Mouse (Mus musculus) kidney, embryonic 16.5 days (tissue): ENCODE measurements around the gene Ptpn4. TPM values are rescaled to one million over a fixed set of nuclear protein-coding genes. Genes with fewer than 3 reads are reported as not detected.
A peak's percentile ranks its signal among the peaks of the same experiment; 100 is the strongest.

ENCODE experiments used
- ATAC-seq: fragments of 200-750 bp; cut with Nextera tagmentation; 2 replicates; pipeline ENCODE4 v1.8.0; 2017; ENCODE audit warnings: moderate TSS enrichment; ENCODE audit not compliant: low FRiP score, low TSS enrichment
- H3K27ac ChIP-seq: fragments of 300-500 bp; sonication (generic); 2 replicates; pipeline ENCODE4 v1.5.1; 2014; ENCODE audit warnings: low read length
- H3K27me3 ChIP-seq: fragments of 300-500 bp; sonication (generic); 2 replicates; pipeline ENCODE4 v1.6.1; 2014; ENCODE audit warnings: low read length, control low read depth, mixed read lengths; ENCODE audit not compliant: insufficient read depth
- H3K36me3 ChIP-seq: fragments of 300-500 bp; sonication (generic); 2 replicates; pipeline ENCODE4 v1.6.1; 2014; ENCODE audit warnings: low read length, control low read depth, mixed read lengths; ENCODE audit not compliant: insufficient read depth
- H3K4me1 ChIP-seq: fragments of 300-500 bp; sonication (generic); 2 replicates; pipeline ENCODE4 v1.6.1; 2014; ENCODE audit warnings: low read length, control low read depth, mixed read lengths; ENCODE audit not compliant: insufficient read depth
- H3K4me2 ChIP-seq: fragments of 300-500 bp; sonication (generic); replicated peaks from 2 replicates; pipeline ENCODE4 v1.6.1; 2014; ENCODE audit warnings: low read depth, low read length
- H3K4me3 ChIP-seq: fragments of 300-500 bp; sonication (generic); 2 replicates; pipeline ENCODE4 v1.5.1; 2014; ENCODE audit warnings: mild to moderate bottlenecking, low read length
- H3K9ac ChIP-seq: fragments of 300-500 bp; sonication (generic); replicated peaks from 2 replicates; pipeline ENCODE4 v1.6.1; 2014; ENCODE audit warnings: low read length
- H3K9me3 ChIP-seq: fragments of 300-500 bp; sonication (generic); 2 replicates; pipeline ENCODE4 v1.6.1; 2016; ENCODE audit warnings: low read length, control low read depth
- WGBS: fragments of 180-500 bp; shearing (Covaris S2); extraction: QIAGEN DNeasy Blood & Tissue Kit; methylation state at CpG from one replicate; pipeline ENCODE4 v1.1.7; 2014; 5-methylcytosine and 5-hydroxymethylcytosine counted together
- polyA plus RNA-seq: library from polyadenylated mRNA; unstranded; fragments of >200 nt; fragmentation: Nextera tagmentation; extraction: Ambion mirVana; gene quantifications from 2 replicates; pipeline ENCODE4 v1.2.1, GENCODE M21; 2015

Gene Ptpn4
- polyA plus RNA-seq, 1 experiment from 2014 or later, result 5.1 TPM

GRCm38 (mm10) chr1:119734801-119735200 is 102.6 kb downstream of the Ptpn4 start:
- H3K9me3 ChIP-seq, result peaks cover 3% of the 10 kb centered on the region
- peaks cover 10% of the 10 kb centered on the region for H3K36me3 ChIP-seq
- no peak overlapping the region for H3K9ac ChIP-seq
- no peak overlapping the region for H3K4me3 ChIP-seq
- 0 out of 2 replicates have a peak overlapping the region, but pooled peaks have one; percentile 9 for H3K27ac ChIP-seq
- ATAC-seq, result no peak
- 90% methylated on average over 1 of the region's 1 CpGs for WGBS
- peaks cover 4% of the 10 kb centered on the region; the same call in 1 of the 2 replicates for H3K4me1 ChIP-seq
- no peak overlapping the region for H3K4me2 ChIP-seq
- H3K27me3 ChIP-seq, result no peaks in the 10 kb centered on the region

- WGBS, result 64% methylated on average over 2 of the region's 2 CpGs
These were observed 106.2 kb downstream of the Ptpn4 start for GRCm38 (mm10) chr1:119731166-119731565.

DNA sequence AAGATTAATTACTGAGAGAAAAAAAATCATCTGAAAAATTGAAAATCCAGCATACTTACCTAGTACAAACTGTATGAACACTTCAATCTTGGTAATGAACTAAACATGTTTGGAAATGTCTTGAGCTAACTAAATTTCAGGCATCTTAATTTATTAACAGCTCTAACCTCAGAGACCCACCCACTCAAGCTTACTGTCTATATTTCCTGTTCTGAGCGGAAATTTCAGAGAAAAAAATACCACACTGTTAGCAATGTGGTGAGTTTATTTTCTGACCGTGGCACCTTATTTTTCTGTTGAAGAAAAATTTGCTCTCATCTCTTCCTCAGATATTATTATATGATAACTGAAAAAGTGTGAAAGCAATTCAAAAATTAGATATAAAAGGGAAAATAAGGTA is 124.4 kb downstream of the Ptpn4 start:
- Histone ChIP-seq H3K36me3 (0 out of 2 replicates have a peak, but pooled peaks cover 2% of the 10 kb centered on the region), H3K27ac (no peak overlapping the region), H3K4me2 (no peak overlapping the region), H3K9ac (no peak overlapping the region), H3K27me3 (no peaks in the 10 kb centered on the region), H3K4me1 (no peaks in the 10 kb centered on the region), H3K9me3 (no peaks in the 10 kb centered on the region), H3K4me3 (no peak overlapping the region)
- WGBS, result 60% methylated on average over 2 of the region's 2 CpGs
- no peak for ATAC-seq

More at GRCm38 (mm10) chr1:119731166-119731565, 106.2 kb downstream of the Ptpn4 start:
- H3K9ac ChIP-seq, result no peak overlapping the region
- no peaks in the 10 kb centered on the region for H3K9me3 ChIP-seq
- no peaks in the 10 kb centered on the region for H3K4me1 ChIP-seq
- H3K27me3 ChIP-seq, result no peaks in the 10 kb centered on the region
- H3K36me3 ChIP-seq, result no peaks in the 10 kb centered on the region; the same call in 1 of the 2 replicates
- no peak overlapping the region for H3K4me2 ChIP-seq
- no peak for ATAC-seq
- H3K27ac ChIP-seq, result no peak overlapping the region
- H3K4me3 ChIP-seq, result no peak overlapping the region

DNA sequence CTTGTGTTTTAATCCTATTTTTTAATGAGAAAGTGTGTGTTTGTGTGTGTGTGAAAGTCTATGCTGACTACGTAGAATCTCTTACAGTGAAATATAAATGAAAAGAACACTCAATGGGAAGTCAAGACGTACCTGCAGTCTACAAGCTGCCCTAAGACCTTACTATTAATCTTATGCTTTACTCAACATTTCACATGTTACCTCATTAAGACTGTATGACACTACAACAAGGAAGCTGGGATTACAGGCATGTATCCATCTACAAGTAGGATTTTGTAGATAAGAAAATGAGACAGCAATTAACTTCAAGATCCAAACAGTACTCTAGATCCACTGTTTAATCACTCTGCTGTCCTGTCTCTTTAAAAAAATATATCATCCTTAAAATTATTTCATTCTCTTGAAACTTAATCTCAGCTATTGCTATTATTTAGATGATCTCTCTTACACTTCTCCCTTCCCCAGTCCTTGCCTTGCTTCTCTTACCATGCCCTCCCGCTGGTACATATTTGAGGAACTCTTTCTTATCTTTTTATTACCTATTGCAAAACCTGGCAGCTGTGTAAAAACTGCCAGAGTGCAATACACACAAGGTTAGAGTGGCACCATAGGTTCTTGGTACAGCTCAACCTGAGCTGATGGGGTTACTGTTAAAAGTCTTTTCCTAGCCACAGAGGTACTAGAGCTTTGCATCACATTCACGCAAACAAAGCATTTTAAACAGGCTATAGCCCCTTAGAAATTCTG is 130.8 kb downstream of the Ptpn4 start:
- 93% methylated on average over 4 of the region's 4 CpGs for WGBS
- H3K36me3 ChIP-seq, result peaks cover 5% of the 10 kb centered on the region; the same call in 1 of the 2 replicates
- no peak for ATAC-seq

GRCm38 (mm10) chr1:119696860-119697259 is 140.6 kb downstream of the Ptpn4 start:
- no peaks in the 10 kb centered on the region for H3K4me1 ChIP-seq
- no peak overlapping the region for H3K4me3 ChIP-seq
- H3K27ac ChIP-seq, result no peak overlapping the region
- H3K4me2 ChIP-seq, result no peak overlapping the region
- H3K9me3 ChIP-seq, result no peaks in the 10 kb centered on the region
- peaks cover 13% of the 10 kb centered on the region; the same call in 1 of the 2 replicates for H3K36me3 ChIP-seq
- 100% methylated on average over 1 of the region's 1 CpGs for WGBS
- ATAC-seq, result no peak
- no peaks in the 10 kb centered on the region for H3K27me3 ChIP-seq
- H3K9ac ChIP-seq, result no peak overlapping the region

More for the DNA sequence above, 130.8 kb downstream of the Ptpn4 start:
- no peaks in the 10 kb centered on the region for H3K27me3 ChIP-seq
- H3K4me3 ChIP-seq, result no peak overlapping the region
- no peak overlapping the region for H3K9ac ChIP-seq
- no peak overlapping the region for H3K4me2 ChIP-seq
- H3K4me1 ChIP-seq, result no peaks in the 10 kb centered on the region
- no peaks in the 10 kb centered on the region for H3K9me3 ChIP-seq
- H3K27ac ChIP-seq, result no peak overlapping the region

DNA sequence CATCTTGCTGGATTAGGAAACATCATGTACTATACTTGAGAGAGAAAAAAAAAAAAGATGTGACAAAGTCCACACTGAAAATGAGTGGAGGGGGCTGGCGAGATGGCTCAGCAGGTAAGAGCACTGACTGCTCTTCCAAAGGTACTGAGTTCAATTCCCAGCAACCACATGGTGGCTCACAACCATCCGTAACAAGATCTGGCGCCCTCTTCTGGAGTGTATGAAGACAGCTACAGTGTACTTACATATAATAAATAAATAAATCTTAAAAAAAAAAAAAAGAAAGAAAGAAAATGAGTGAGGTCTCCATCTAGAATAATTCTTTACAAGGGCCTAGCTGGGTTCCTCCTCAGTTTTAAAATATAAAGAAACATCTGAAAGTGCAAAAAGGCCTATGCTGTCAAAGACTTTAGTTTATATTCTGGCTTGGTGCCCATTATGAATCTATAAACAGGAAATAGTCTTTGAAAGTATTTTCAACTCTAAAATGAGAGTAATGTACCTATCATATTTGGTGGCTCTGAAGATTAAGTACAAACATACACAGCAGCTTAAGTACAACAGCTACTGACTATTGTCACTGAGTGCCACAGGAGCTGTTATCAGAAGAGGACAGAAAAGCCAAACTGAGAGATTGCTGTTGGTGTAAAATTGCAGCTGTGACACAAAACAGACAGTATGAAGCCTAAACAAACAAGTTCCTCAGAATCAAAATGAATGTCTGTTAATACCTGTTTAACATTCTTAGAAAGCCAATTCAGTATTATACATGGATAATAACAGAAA is 151.4 kb downstream of the Ptpn4 start:
- ATAC-seq, result no peak
- Histone ChIP-seq H3K27ac (no peak overlapping the region), H3K9ac (no peak overlapping the region), H3K4me2 (no peak overlapping the region), H3K36me3 (peaks cover 8% of the 10 kb centered on the region), H3K4me1 (no peaks in the 10 kb centered on the region), H3K9me3 (no peaks in the 10 kb centered on the region), H3K4me3 (no peak overlapping the region), H3K27me3 (no peaks in the 10 kb centered on the region)
- 91% methylated on average over 3 of the region's 3 CpGs for WGBS

- no peaks in the 10 kb centered on the region for H3K9me3 ChIP-seq
- 0 out of 2 replicates have a peak, but pooled peaks cover 10% of the 10 kb centered on the region for H3K36me3 ChIP-seq
- H3K4me1 ChIP-seq, result no peaks in the 10 kb centered on the region
- H3K4me2 ChIP-seq, result no peak overlapping the region
- no peak for ATAC-seq
- H3K4me3 ChIP-seq, result no peak overlapping the region
- H3K9ac ChIP-seq, result no peak overlapping the region
- H3K27ac ChIP-seq, result no peak overlapping the region
- H3K27me3 ChIP-seq, result no peaks in the 10 kb centered on the region
- 84% methylated on average over 2 of the region's 2 CpGs for WGBS
These were observed 155.7 kb downstream of the Ptpn4 start for GRCm38 (mm10) chr1:119681663-119682213.

- peak; percentile 67; the same call in 1 of the 2 replicates for ATAC-seq
- Histone ChIP-seq H3K9me3 (no peaks in the 10 kb centered on the region), H3K36me3 (0 out of 2 replicates have a peak, but pooled peaks cover 5% of the 10 kb centered on the region), H3K4me1 (no peaks in the 10 kb centered on the region), H3K4me2 (no peak overlapping the region), H3K4me3 (no peak overlapping the region), H3K27me3 (no peaks in the 10 kb centered on the region), H3K27ac (no peak overlapping the region), H3K9ac (no peak overlapping the region)
- WGBS, result 76% methylated on average over 1 of the region's 1 CpGs
These were observed 162.4 kb downstream of the Ptpn4 start for GRCm38 (mm10) chr1:119674984-119675383.

GRCm38 (mm10) chr1:119666904-119667303 is 170.5 kb downstream of the Ptpn4 start:
- no peaks in the 10 kb centered on the region for H3K9me3 ChIP-seq
- H3K9ac ChIP-seq, result no peak overlapping the region
- no peak overlapping the region for H3K27ac ChIP-seq
- no peak for ATAC-seq
- H3K27me3 ChIP-seq, result no peaks in the 10 kb centered on the region
- WGBS, result 93% methylated on average over 7 of the region's 7 CpGs
- H3K4me2 ChIP-seq, result no peak overlapping the region
- H3K36me3 ChIP-seq, result peaks cover 2% of the 10 kb centered on the region; the same call in 1 of the 2 replicates
- no peak overlapping the region for H3K4me3 ChIP-seq
- H3K4me1 ChIP-seq, result no peaks in the 10 kb centered on the region
